Mouse (Mus musculus): ENCODE results near the gene Eri2.

DNA sequence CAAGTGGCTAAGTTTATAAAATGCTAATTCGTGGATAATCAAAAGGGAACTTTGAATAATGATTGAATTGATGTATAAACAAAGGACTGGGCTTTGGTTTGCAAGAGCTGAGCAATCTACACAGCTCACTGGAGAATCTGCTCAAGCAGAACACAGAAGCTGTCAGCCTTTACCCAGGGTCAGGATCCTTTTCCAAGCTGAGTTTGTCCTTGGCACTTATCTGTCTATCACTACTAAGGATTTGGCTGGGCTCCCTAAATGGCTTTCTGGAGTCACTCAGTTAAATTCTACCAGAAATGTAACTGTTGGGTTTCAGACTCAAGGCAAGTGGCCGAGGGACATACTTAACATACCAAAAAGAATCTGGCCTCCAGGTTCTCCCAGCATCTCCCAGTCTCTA is 43.9 kb downstream of the Eri2 start:
- TF ChIP-seq POLR2A (IDR thresholded peaks at IDR 0.05; ENCODE audit: low read depth, low read length) (no peak), CTCF (conservative IDR thresholded peaks at IDR 0.05; ENCODE audit: insufficient read depth, insufficient read length, low read depth, low read length) (no peak)

Measured in kidney, adult 2 months (tissue).